Mouse (Mus musculus) limb, embryonic 10.5 days (tissue): ENCODE results near the gene Itgb1bp1. TPM values are rescaled to one million over a fixed set of nuclear protein-coding genes. Genes with fewer than 3 reads are reported as not detected.

Source experiments
- DNase-seq: peaks from one replicate; pipeline ENCODE4 v3.0.0-alpha.2; 2017; ENCODE audit warnings: low spot score
- H3K27ac ChIP-seq: fragments of 300-500 bp; sonication (generic); 2 replicates; pipeline ENCODE4 v1.5.1; 2016; ENCODE audit warnings: mild to moderate bottlenecking
- H3K27me3 ChIP-seq: fragments of 300-500 bp; sonication (generic); 2 replicates; pipeline ENCODE4 v1.6.1; 2016; ENCODE audit warnings: low read depth, mild to moderate bottlenecking; ENCODE audit not compliant: poor library complexity, severe bottlenecking
- H3K36me3 ChIP-seq: fragments of 300-500 bp; sonication (generic); 2 replicates; pipeline ENCODE4 v1.6.1; 2016; ENCODE audit warnings: mild to moderate bottlenecking, moderate library complexity
- H3K4me1 ChIP-seq: fragments of 300-500 bp; sonication (generic); 2 replicates; pipeline ENCODE4 v1.6.1; 2016
- H3K4me3 ChIP-seq: fragments of 300-500 bp; sonication (generic); 2 replicates; pipeline ENCODE4 v1.5.1; 2016; ENCODE audit warnings: mild to moderate bottlenecking, moderate library complexity
- H3K9me3 ChIP-seq: fragments of 300-500 bp; sonication (generic); replicated peaks from 2 replicates; pipeline ENCODE4 v1.6.1; 2016; ENCODE audit warnings: mild to moderate bottlenecking
- WGBS: fragments of 180-500 bp; shearing (Covaris S2); methylation state at CpG from one replicate; pipeline ENCODE4 v1.1.7; 2016; 5-methylcytosine and 5-hydroxymethylcytosine counted together
- polyA plus RNA-seq: library from polyadenylated mRNA; unstranded; fragments of >200 nt; fragmentation: Nextera tagmentation; extraction: Ambion mirVana; gene quantifications from 2 replicates; pipeline ENCODE4 v1.2.1, GENCODE M21; 2016

Itgb1bp1 gene
- 40.3 and 43.4 TPM in 2 replicates for polyA plus RNA-seq

- H3K4me3 ChIP-seq: peak within 1 kb of the TSS; percentile 86
- no peaks in the 10 kb centered on the region for H3K9me3 ChIP-seq
- peak; percentile 98 for DNase-seq
- no peaks in the 10 kb centered on the region for H3K27me3 ChIP-seq
- H3K36me3 ChIP-seq: peaks cover 31% of the 10 kb centered on the region
- H3K4me1 ChIP-seq: peaks cover 18% of the 10 kb centered on the region
- under 1% methylated on average over 28 of the region's 28 CpGs for WGBS
- peak within 1 kb of the TSS; percentile 93 for H3K27ac ChIP-seq
Measured at GRCm38 (mm10) chr12:21286243-21286622, at the start of gene Itgb1bp1. TSS of gene Itgb1bp1 (minus strand) at chr12:21286284.

GRCm38 (mm10) chr12:21335869-21336268 lies 49.8 kb upstream of the Itgb1bp1 start:
- no peak for DNase-seq
- no peaks in the 10 kb centered on the region for H3K27me3 ChIP-seq
- H3K4me3 ChIP-seq: no peak overlapping the region
- no peaks in the 10 kb centered on the region for H3K4me1 ChIP-seq
- H3K27ac ChIP-seq: no peak overlapping the region
- no peaks in the 10 kb centered on the region for H3K9me3 ChIP-seq
- H3K36me3 ChIP-seq: peaks cover 87% of the 10 kb centered on the region
- WGBS: 95% methylated on average over 7 of the region's 7 CpGs

- no peak for DNase-seq
- no peak overlapping the region for H3K27ac ChIP-seq
- no peaks in the 10 kb centered on the region for H3K9me3 ChIP-seq
- no peak overlapping the region for H3K4me3 ChIP-seq
- H3K4me1 ChIP-seq: no peaks in the 10 kb centered on the region
- peaks cover 86% of the 10 kb centered on the region for H3K36me3 ChIP-seq
- no peaks in the 10 kb centered on the region for H3K27me3 ChIP-seq
- 92% methylated on average over 5 of the region's 5 CpGs for WGBS
Measured at GRCm38 (mm10) chr12:21333766-21334165, 47.7 kb upstream of the Itgb1bp1 start.

- no peaks in the 10 kb centered on the region for H3K4me1 ChIP-seq
- DNase-seq: no peak
- no peaks in the 10 kb centered on the region for H3K9me3 ChIP-seq
- H3K27ac ChIP-seq: no peak overlapping the region
- H3K27me3 ChIP-seq: no peaks in the 10 kb centered on the region
- no peak overlapping the region for H3K4me3 ChIP-seq
- WGBS: 94% methylated on average over 7 of the region's 7 CpGs
- peaks cover 89% of the 10 kb centered on the region for H3K36me3 ChIP-seq
Measured at GRCm38 (mm10) chr12:21333021-21333420, 46.9 kb upstream of the Itgb1bp1 start.

DNA sequence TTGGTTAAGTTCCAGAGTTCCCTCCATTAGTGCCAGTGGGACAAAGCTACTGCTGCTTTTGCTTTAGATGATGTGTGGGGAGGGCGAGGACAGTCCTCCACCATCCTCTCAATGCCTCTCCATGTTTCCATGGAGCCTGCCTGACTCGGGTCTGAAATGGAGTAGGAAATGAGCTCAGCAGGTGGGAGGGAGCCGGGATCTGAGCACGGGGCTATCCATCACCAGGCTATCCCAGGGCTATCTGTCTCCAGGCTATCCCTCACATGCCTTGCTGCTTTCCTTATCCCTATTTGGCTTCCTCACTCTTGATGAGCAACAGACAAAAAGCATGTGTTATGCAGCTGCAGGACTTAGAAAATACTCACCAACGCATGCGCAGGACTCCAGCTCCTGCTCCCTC lies 45.6 kb upstream of the Itgb1bp1 start:
- Histone ChIP-seq H3K4me1 (no peaks in the 10 kb centered on the region), H3K9me3 (no peaks in the 10 kb centered on the region), H3K27me3 (no peaks in the 10 kb centered on the region), H3K27ac (no peak overlapping the region), H3K36me3 (peaks cover 96% of the 10 kb centered on the region), H3K4me3 (no peak overlapping the region)
- DNase-seq: no peak
- WGBS: 86% methylated on average over 6 of the region's 6 CpGs

DNA sequence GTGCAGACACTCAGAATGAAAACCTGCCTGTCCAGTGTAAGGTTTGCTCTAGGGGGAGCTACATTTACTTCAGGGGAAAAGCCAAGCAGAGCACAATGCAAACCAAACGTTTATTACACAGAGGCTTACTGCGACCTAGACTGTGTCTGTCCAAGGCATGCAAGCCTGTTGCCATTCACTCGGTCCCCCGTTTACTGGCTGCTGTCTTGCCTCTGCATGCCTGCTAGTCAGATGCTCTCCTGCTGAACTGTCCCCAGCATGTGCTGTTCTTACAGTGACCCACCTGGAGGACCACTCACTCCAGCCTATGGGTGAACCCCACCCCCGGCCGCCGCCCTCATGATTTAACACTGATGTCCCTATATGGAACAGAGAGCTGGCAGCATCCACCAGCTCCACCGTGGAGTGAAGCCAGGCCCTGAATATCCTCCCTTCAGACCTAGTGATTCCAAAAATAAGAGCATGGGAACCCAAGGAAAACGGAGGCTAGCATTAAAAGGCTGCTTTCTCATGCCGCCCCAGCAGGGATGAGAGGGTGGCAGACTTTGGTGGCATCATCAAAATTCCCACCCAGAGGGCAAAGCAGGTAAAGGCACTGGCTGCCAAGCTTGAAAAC lies 45.0 kb upstream of the Itgb1bp1 start:
- Histone ChIP-seq H3K27ac (no peak overlapping the region), H3K4me3 (no peak overlapping the region), H3K4me1 (no peaks in the 10 kb centered on the region), H3K27me3 (no peaks in the 10 kb centered on the region), H3K9me3 (no peaks in the 10 kb centered on the region), H3K36me3 (peaks cover 96% of the 10 kb centered on the region)
- no peak for DNase-seq
- WGBS: 92% methylated on average over 10 of the region's 10 CpGs

- no peaks in the 10 kb centered on the region for H3K9me3 ChIP-seq
- no peak overlapping the region for H3K4me3 ChIP-seq
- H3K27me3 ChIP-seq: no peaks in the 10 kb centered on the region
- no peak overlapping the region for H3K27ac ChIP-seq
- no peak for DNase-seq
- H3K4me1 ChIP-seq: no peaks in the 10 kb centered on the region
- H3K36me3 ChIP-seq: peaks cover 96% of the 10 kb centered on the region
- 94% methylated on average over 9 of the region's 9 CpGs for WGBS
Measured at GRCm38 (mm10) chr12:21329661-21330400, 43.7 kb upstream of the Itgb1bp1 start.

- Histone ChIP-seq H3K4me1 (no peaks in the 10 kb centered on the region), H3K27me3 (no peaks in the 10 kb centered on the region), H3K27ac (no peak overlapping the region), H3K36me3 (peaks cover 96% of the 10 kb centered on the region), H3K9me3 (no peaks in the 10 kb centered on the region), H3K4me3 (no peak overlapping the region)
- 92% methylated on average over 3 of the region's 3 CpGs for WGBS
- DNase-seq: no peak
Measured at GRCm38 (mm10) chr12:21326325-21326724, 40.2 kb upstream of the Itgb1bp1 start.

GRCm38 (mm10) chr12:21325266-21325665 lies 39.2 kb upstream of the Itgb1bp1 start:
- no peak for DNase-seq
- Histone ChIP-seq H3K4me3 (no peak overlapping the region), H3K36me3 (peaks cover 97% of the 10 kb centered on the region), H3K4me1 (no peaks in the 10 kb centered on the region), H3K9me3 (no peaks in the 10 kb centered on the region), H3K27ac (no peak overlapping the region), H3K27me3 (no peaks in the 10 kb centered on the region)
- 92% methylated on average over 8 of the region's 8 CpGs for WGBS

GRCm38 (mm10) chr12:21324101-21324500 lies 38.0 kb upstream of the Itgb1bp1 start:
- Histone ChIP-seq H3K4me3 (no peak overlapping the region), H3K27ac (no peak overlapping the region), H3K4me1 (no peaks in the 10 kb centered on the region), H3K9me3 (no peaks in the 10 kb centered on the region), H3K27me3 (no peaks in the 10 kb centered on the region), H3K36me3 (peaks cover 97% of the 10 kb centered on the region)
- DNase-seq: no peak
- WGBS: 88% methylated on average over 5 of the region's 5 CpGs

DNA sequence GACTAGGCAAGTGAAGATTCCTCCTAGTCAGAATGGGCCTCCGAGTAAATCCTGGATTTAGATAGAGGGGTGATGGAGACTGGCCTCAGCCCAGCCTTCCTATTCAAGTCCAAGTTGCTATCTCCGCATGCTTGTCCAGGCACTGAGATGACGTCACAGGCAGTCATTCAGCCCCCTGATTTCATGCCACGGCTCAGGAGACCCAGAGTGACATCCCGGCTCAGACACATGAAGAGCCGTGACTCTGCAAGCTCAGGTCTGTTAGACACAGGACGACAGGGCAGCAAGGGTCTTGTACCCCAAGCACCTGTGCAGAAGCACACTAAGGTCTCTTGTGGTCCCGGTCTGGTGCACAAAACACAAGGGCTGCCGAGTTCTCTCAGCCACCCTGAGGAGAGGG lies 36.8 kb upstream of the Itgb1bp1 start:
- H3K27me3 ChIP-seq: no peaks in the 10 kb centered on the region
- peaks cover 92% of the 10 kb centered on the region for H3K36me3 ChIP-seq
- no peaks in the 10 kb centered on the region for H3K9me3 ChIP-seq
- no peaks in the 10 kb centered on the region for H3K4me1 ChIP-seq
- DNase-seq: no peak
- WGBS: 91% methylated on average over 9 of the region's 9 CpGs
- no peak overlapping the region for H3K27ac ChIP-seq
- H3K4me3 ChIP-seq: no peak overlapping the region

GRCm38 (mm10) chr12:21322296-21322695 lies 36.2 kb upstream of the Itgb1bp1 start:
- 93% methylated on average over 4 of the region's 4 CpGs for WGBS
- Histone ChIP-seq H3K27me3 (no peaks in the 10 kb centered on the region), H3K4me3 (no peak overlapping the region), H3K27ac (no peak overlapping the region), H3K36me3 (peaks cover 86% of the 10 kb centered on the region), H3K9me3 (no peaks in the 10 kb centered on the region), H3K4me1 (peaks cover 2% of the 10 kb centered on the region)
- no peak for DNase-seq

GRCm38 (mm10) chr12:21321170-21321569 lies 35.1 kb upstream of the Itgb1bp1 start:
- H3K36me3 ChIP-seq: peaks cover 75% of the 10 kb centered on the region
- H3K4me3 ChIP-seq: no peak overlapping the region
- H3K27me3 ChIP-seq: no peaks in the 10 kb centered on the region
- no peak overlapping the region for H3K27ac ChIP-seq
- peaks cover 7% of the 10 kb centered on the region for H3K4me1 ChIP-seq
- 84% methylated on average over 9 of the region's 9 CpGs for WGBS
- no peak for DNase-seq
- H3K9me3 ChIP-seq: no peaks in the 10 kb centered on the region
